8 mouse cellular contexts compared by ENCODE assay signal in the genomic region with DNA sequence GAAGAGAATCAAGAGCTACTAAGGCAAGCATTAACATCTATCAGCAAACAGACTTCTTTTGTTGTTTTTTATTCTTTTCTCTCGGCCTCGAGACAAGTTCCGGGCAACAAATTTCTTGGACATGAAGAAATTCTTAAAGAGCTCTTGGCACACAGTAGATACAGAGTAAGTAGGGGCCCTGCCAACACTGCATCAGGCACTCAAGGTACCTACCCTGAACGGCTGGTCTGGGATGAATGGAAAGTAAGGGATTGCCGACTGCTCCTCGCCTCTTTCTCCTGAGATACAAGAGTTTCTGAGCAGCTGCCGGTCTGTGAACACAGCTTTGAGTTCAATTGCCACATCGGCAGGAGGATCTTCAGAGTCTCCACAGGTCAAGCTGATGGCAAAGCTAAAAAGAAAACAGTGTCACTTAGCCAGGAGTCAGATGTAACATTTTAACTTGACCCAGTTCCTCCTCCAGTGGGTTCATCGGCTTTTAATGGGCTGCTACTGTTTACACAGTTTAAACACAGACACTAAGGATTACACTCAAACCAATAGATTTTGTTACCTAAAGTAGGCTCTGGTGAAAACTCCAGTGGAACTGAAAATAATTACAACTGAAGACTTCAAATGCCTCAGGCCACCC. TPM values are rescaled to one million over a fixed set of nuclear protein-coding genes. Genes with fewer than 3 reads are reported as not detected.
DNase-seq lines count a peak whose midpoint lies in the region; ATAC-seq lines count a peak whose summit lies in the region.

No protein-coding gene starts in this region.

- intact Hi-C loops in gastrocnemius, postnatal 14 days (cut with DNase I; ENCODE audit: low total_unique reads) = no loop called here

- no peaks in the 10 kb centered on the region for H3K27me3 ChIP-seq in heart, embryonic 15.5 days
- no peaks in the 10 kb centered on the region for H3K27me3 ChIP-seq in heart, embryonic 12.5 days (replicated peaks)
- H3K27me3 ChIP-seq in embryonic facial prominence, embryonic 14.5 days (replicated peaks; ENCODE audit: control insufficient read depth, insufficient read depth, low read length) = no peaks in the 10 kb centered on the region
- H3K27me3 ChIP-seq in kidney, embryonic 15.5 days = peaks cover 4% of the 10 kb centered on the region; the same call in 1 of the 2 replicates

- H3K27ac ChIP-seq in heart, embryonic 15.5 days = no peak overlapping the region
- H3K27ac ChIP-seq in heart, embryonic 12.5 days (ENCODE audit: poor library complexity, severe bottlenecking) = no peak overlapping the region
- no peak overlapping the region for H3K27ac ChIP-seq in embryonic facial prominence, embryonic 14.5 days (replicated peaks; ENCODE audit: low read depth, low read length)
- no peak overlapping the region; the same call in 1 of the 2 replicates for H3K27ac ChIP-seq in kidney, embryonic 15.5 days

- H3K9ac ChIP-seq in heart, embryonic 15.5 days = no peak overlapping the region
- no peak overlapping the region for H3K9ac ChIP-seq in heart, embryonic 12.5 days
- H3K9ac ChIP-seq in embryonic facial prominence, embryonic 14.5 days (ENCODE audit: low read depth, low read length) = 0 out of 2 replicates have a peak overlapping the region, but pooled peaks have one; percentile 10
- H3K9ac ChIP-seq in kidney, embryonic 15.5 days = no peak overlapping the region

- no peak for DNase-seq in embryonic facial prominence, embryonic 14.5 days (ENCODE audit: low spot score)
- peak; percentile 34 for DNase-seq in lung, postnatal 36 days
- no peak for DNase-seq in layer of hippocampus, adult 11-12 months (ENCODE audit: low spot score)
- DNase-seq in gastrocnemius, postnatal 14 days = no peak

- H3K4me2 ChIP-seq in heart, embryonic 15.5 days = peak overlapping the region; percentile 80; the same call in 1 of the 2 replicates
- H3K4me2 ChIP-seq in heart, embryonic 12.5 days = no peak overlapping the region
- peak overlapping the region; percentile 90 for H3K4me2 ChIP-seq in embryonic facial prominence, embryonic 14.5 days (ENCODE audit: low read depth, low read length)
- peak overlapping the region; percentile 87 for H3K4me2 ChIP-seq in kidney, embryonic 15.5 days

- peaks cover 28% of the 10 kb centered on the region for H3K36me3 ChIP-seq in heart, embryonic 15.5 days
- peaks cover 36% of the 10 kb centered on the region for H3K36me3 ChIP-seq in heart, embryonic 12.5 days
- peaks cover 33% of the 10 kb centered on the region for H3K36me3 ChIP-seq in embryonic facial prominence, embryonic 14.5 days (ENCODE audit: control insufficient read depth, insufficient read depth, low read length)
- peaks cover 32% of the 10 kb centered on the region for H3K36me3 ChIP-seq in kidney, embryonic 15.5 days

- no peak for ATAC-seq in heart, embryonic 15.5 days (replicated peaks; ENCODE audit: insufficient number of reproducible peaks, insufficient read depth, low FRiP score, low read depth)
- no peak for ATAC-seq in heart, embryonic 12.5 days (ENCODE audit: insufficient number of reproducible peaks, low FRiP score)
- no peak for ATAC-seq in embryonic facial prominence, embryonic 14.5 days (ENCODE audit: low read depth)
- ATAC-seq in kidney, embryonic 15.5 days (replicated peaks; ENCODE audit: low FRiP score) = no peak
- no peak for ATAC-seq in megakaryocyte-erythroid progenitor cell, adult 5-6 weeks (replicated peaks; ENCODE audit: low FRiP score, low TSS enrichment, poor library complexity, severe bottlenecking)

- WGBS in heart, embryonic 15.5 days = 70% methylated on average over 9 of the region's 9 CpGs
- 80% methylated on average over 9 of the region's 9 CpGs for WGBS in heart, embryonic 12.5 days
- 46% methylated on average over 9 of the region's 9 CpGs for WGBS in embryonic facial prominence, embryonic 14.5 days
- 34% methylated on average over 9 of the region's 9 CpGs for WGBS in kidney, embryonic 15.5 days

- H3K9me3 ChIP-seq in heart, embryonic 15.5 days (replicated peaks) = no peaks in the 10 kb centered on the region
- H3K9me3 ChIP-seq in heart, embryonic 12.5 days (replicated peaks) = no peaks in the 10 kb centered on the region
- H3K9me3 ChIP-seq in embryonic facial prominence, embryonic 14.5 days (ENCODE audit: control insufficient read depth, low read length) = no peaks in the 10 kb centered on the region
- no peaks in the 10 kb centered on the region for H3K9me3 ChIP-seq in kidney, embryonic 15.5 days (replicated peaks)

- no peak overlapping the region for H3K4me3 ChIP-seq in heart, embryonic 15.5 days
- H3K4me3 ChIP-seq in heart, embryonic 12.5 days = no peak overlapping the region
- peak overlapping the region; percentile 86 for H3K4me3 ChIP-seq in embryonic facial prominence, embryonic 14.5 days (ENCODE audit: low read depth, low read length)
- H3K4me3 ChIP-seq in kidney, embryonic 15.5 days (replicated peaks) = 0 out of 2 replicates have a peak overlapping the region, but pooled peaks have one; percentile 64

- peaks cover 14% of the 10 kb centered on the region for H3K4me1 ChIP-seq in heart, embryonic 15.5 days (replicated peaks)
- H3K4me1 ChIP-seq in heart, embryonic 12.5 days (replicated peaks) = peaks cover 15% of the 10 kb centered on the region
- H3K4me1 ChIP-seq in embryonic facial prominence, embryonic 14.5 days (ENCODE audit: control insufficient read depth, insufficient read depth, low read length) = peaks cover 25% of the 10 kb centered on the region
- H3K4me1 ChIP-seq in kidney, embryonic 15.5 days = peaks cover 39% of the 10 kb centered on the region

RNA-seq across cellular contexts. Expression of a gene that starts 1.7 kb away (rescaled TPM):
- polyA plus RNA-seq in heart, embryonic 15.5 days (2015; fragmentation: Nextera tagmentation; extraction: Ambion mirVana) = 34.8 and 36.5 TPM in 2 replicates
- polyA plus RNA-seq in heart, embryonic 12.5 days (2016; fragmentation: Nextera tagmentation; extraction: Ambion mirVana) = 55.1 and 55.3 TPM in 2 replicates
- 46.8 and 54.9 TPM in 2 replicates for polyA plus RNA-seq in embryonic facial prominence, embryonic 14.5 days (2014; fragmentation: Nextera tagmentation; extraction: Ambion mirVana)
- 35.5 and 36.2 TPM in 2 replicates for polyA plus RNA-seq in kidney, embryonic 15.5 days (2015; fragmentation: Nextera tagmentation; extraction: Ambion mirVana)
- total RNA-seq in megakaryocyte-erythroid progenitor cell, adult 5-6 weeks (2014; fragmentation: Nextera tagmentation) = 5.6 and 13.5 TPM in 2 replicates
- 1.4 and 3.9 TPM in 2 replicates for total RNA-seq in megakaryocyte-erythroid progenitor cell, adult 5-6 weeks (2017)
- 10 to 100 TPM; 59.2 to 59.6 TPM for total RNA-seq in gastrocnemius, postnatal 14 days (2021)

Comparison
In these comparisons a context has a peak if more than half of its experiments do, and no peak if none do; other contexts are left out.
1. H3K4me3 ChIP-seq: peak in embryonic facial prominence, embryonic 14.5 days (single experiment) and kidney, embryonic 15.5 days (single experiment); none in heart, embryonic 15.5 days (single experiment) and heart, embryonic 12.5 days (single experiment).